Mouse (Mus musculus): Measurements from ENCODE around the gene Lhpp.
A peak's percentile ranks its signal among the peaks of the same experiment; 100 is the strongest.

The Lhpp gene

DNA sequence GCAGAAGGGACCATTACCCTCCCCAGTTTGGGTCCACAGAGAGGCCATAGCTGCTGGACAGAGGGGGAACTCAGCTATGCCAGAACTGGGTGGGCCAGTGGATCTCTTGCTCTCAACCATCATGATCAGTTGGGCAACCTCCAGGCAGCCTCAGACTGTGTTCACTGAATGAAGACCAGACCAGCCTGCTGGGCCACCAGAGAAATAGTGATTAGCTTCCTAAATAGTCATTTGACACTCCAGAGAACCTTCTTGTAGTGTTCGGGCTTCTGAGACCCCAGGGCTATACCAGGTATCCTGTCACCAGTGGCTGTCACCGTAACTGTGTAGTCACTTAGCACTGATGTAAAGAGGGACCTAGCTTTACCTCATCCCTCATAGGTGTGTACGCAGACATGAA, 71.9 kb downstream of the Lhpp start:
- no peak for DNase-seq (ENCODE audit: low spot score)

- no peak for DNase-seq (ENCODE audit: low spot score)
Observed at GRCm38 (mm10) chr7:132682901-132683300, 72.5 kb downstream of the Lhpp start.

GRCm38 (mm10) chr7:132683923-132684322, 73.5 kb downstream of the Lhpp start:
- no peak for DNase-seq (ENCODE audit: low spot score)

DNA sequence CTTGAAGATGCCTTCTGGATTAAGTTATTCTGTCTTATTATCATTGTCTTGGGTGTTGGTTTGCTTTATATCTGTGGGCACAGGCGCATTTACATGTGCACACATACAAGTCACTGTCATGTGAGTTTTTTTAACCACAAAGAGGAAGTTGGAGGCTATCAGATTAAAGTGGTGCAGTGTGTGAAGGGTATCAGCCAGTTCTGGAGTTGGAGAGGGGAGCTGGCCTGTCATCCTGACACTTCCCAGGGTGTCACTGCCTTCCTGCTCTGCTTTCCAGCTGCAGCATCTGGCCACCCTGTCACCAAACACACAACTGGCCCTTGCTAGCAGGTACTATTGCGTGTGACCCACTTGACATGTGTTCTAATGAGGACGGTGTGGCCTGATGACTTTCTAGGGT, 76.1 kb downstream of the Lhpp start:
- no peak for DNase-seq (ENCODE audit: low spot score)

DNA sequence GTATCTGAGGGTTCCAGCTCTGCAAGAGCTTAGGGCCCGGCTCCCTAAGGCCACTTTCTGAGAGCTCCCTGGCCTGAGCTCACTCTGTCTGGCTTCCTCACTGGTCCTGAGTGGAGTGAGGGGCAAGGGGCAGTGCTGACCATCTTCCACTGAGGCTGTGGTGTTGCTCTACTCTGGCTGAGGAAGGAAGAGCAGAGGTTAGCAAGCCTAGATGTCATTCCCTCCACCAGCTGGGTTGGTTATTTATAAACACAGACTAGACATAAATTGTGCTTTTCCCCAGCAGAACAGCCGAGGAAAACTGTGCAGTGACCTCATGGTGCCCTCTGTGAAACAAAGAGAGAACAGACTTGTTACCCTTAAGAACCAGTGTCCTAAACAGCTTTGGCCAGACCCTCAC, 77.5 kb downstream of the Lhpp start:
- DNase-seq (ENCODE audit: low spot score): no peak

GRCm38 (mm10) chr7:132688721-132689120, 78.3 kb downstream of the Lhpp start:
- DNase-seq (ENCODE audit: low spot score): peak; percentile 25

GRCm38 (mm10) chr7:132689722-132690121, 79.3 kb downstream of the Lhpp start:
- no peak for DNase-seq (ENCODE audit: low spot score)

- DNase-seq (ENCODE audit: low spot score): no peak
Observed at GRCm38 (mm10) chr7:132690716-132691472, 80.5 kb downstream of the Lhpp start.

DNA sequence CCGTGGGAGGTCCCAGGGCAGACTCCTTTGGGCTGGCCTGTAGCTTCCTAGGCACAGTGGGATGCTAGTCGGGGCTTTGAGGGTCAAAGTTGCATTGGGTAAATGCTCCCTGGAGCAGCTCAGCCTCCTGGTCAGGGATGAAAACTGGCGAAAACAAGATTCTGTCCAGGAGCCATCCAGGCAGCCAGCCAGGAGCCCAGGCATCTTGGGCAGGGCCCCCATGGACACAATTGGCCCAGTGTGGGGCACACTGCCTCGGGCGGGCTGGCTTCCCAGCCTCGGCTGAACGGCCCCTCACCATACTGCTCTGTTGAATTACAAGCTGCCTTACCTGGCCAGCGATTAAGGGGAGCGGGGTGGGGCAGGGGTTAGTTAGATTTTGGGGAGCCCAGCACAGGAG, 82.3 kb downstream of the Lhpp start:
- DNase-seq (ENCODE audit: low spot score): no peak

DNA sequence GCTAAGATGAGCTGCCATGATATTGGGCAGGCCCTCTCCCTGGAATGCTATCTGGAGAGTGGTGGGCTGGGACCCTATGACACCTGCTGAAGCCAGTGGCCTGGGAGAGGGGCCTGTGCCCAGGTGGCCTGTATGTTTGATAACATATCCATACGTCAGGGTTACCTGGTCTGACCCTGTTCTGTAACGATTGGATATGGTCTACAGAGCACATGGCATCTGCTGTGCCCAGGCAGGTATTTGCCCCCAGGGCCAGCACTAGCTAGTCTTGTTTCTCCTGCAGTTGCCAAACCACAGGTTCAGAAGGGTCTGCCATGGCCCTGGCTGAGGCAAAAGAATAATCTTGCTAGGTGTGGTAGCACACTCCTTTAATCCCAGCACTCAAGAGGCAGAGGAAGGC, 83.1 kb downstream of the Lhpp start:
- no peak for DNase-seq (ENCODE audit: low spot score)

DNA sequence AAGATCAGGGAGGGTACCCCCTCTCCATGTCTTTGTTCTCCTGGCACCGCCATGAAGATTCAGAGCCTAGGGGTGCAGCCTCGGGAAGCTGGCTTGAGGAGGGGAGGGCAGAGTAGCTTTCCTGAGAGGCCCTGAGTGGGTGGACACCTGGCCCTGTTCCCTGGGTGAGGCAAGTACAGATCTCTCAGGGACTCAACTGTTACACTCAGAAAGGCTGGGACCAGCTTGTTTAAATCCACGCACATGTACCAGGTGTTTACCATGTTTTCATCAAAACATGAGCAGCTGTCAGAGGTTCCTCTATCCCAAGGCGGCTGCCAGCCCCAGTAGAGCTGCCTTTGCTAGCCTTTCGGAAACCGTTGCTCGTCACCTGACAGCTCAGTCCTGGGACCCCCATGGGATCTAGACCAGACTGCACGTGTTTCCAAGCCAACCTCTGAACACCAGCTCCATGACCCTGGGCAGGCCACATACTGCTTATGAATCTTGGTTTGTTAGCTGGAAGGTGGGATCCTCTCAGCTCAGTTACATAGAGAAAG, 86.9 kb downstream of the Lhpp start:
- DNase-seq (ENCODE audit: low spot score): no peak

GRCm38 (mm10) chr7:132698737-132699136, 88.3 kb downstream of the Lhpp start:
- DNase-seq (ENCODE audit: low spot score): no peak

DNA sequence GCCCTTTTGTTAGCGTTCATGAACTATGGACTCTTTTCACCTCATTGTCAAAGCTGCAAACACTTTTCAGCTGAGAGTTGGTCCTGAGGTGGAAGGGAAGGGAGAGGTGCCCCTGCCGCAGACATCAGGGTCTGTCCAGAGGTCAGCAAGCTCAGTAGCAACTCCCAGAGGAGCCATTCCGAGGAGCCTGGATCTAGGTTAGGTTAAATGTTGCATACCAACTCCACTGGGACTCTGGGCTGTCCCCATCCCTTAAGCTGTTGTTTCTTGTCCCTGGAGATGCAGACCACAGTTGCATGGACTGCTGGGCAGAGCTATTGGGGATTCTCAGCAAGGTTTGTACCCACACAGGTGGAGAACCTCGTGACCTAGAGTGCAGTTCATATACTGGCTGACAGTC, 88.7 kb downstream of the Lhpp start:
- no peak for DNase-seq (ENCODE audit: low spot score)

- no peak for DNase-seq (ENCODE audit: low spot score)
Observed at GRCm38 (mm10) chr7:132699639-132700038, 89.2 kb downstream of the Lhpp start.

DNA sequence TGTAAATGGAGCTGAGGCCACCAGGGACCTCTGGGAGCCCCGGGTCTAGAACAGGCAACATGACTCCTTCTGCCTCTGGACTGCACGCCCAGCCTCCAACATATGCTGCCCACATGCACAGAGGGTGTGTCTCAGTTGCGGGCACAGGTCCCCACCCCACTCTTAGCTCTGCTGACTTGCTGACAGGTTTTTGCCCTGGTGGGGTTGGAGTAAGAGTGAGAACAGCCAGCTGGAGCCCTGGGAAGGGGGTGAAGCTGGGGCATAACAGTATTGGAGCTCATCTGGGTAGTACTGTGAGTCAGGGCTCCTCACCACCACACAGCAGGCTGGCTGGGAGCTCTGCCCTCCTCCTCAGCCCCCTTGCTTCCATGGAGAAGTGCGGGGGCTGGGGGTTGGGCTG, 89.7 kb downstream of the Lhpp start:
- no peak for DNase-seq (ENCODE audit: low spot score)

GRCm38 (mm10) chr7:132701412-132701811, 91.0 kb downstream of the Lhpp start:
- DNase-seq (ENCODE audit: low spot score): no peak

- DNase-seq (ENCODE audit: low spot score): no peak
Observed at GRCm38 (mm10) chr7:132702024-132702423, 91.6 kb downstream of the Lhpp start.

- no peak for DNase-seq (ENCODE audit: low spot score)
Observed at GRCm38 (mm10) chr7:132702492-132703070, 92.1 kb downstream of the Lhpp start.

DNA sequence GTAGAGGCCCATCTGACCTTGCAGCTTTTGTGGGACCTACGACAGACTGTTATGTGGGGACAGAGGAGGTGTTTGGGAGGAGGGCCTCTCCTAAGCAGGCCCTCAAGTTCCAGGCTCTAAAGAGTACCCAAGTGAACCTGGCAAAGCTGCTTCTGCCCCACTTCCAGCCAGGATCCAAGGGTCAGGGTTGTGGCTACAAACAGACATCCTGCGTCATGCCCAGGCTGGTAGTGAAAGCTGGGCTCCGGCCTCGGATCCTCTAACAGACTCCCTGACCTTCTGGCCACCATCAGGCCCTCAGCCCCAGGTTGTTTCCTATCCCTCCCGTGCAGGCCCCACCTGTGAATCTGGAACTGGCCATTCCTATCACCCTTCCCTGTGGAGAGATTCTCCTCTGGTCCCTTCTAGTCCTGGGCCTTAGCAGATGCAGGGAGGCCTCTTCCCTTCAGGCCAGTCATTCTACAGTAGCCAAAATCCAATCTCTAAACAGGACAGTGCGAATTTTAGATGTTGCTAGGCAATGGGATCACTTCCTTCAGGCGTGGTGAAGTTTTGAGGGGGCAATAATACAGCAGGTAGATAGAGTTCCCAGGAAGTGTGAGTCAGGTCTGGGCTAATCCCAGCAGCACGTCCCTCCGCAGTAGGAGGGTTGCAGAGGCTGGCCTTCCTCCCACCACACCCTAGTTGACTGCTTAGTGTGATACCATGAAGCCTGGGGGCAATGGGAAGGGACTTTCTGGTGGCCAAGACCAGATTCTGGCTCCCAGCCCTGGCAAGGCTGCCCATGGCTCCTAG, 93.3 kb downstream of the Lhpp start:
- DNase-seq (ENCODE audit: low spot score): no peak

DNA sequence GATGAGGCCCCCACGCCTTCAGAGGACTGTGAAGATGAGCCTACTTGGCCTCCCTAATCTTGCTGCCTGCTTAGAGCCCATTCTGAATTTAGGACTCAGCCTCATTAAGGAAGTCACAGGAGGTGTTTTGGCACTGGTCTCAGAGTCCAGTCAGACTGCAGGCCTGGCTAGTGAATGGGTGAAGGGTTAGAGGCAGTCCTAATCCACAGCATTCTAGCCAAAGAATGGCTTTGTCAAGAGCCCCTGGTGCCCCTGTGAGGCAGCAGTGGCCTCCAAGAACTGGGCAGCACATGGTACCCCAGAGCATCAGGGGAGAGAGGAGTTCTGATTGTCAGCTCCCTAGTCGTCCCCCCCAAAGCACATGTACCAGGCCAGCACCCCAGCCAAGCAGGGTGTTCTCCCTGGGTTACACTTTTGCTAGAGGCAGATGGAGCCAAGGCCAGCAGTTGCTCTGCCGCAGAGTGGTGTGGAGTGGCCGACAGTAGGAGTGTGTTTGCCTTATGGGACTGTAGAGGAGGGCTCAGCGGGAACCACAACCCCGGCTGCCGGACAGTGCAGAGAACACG, 94.0 kb downstream of the Lhpp start:
- no peak for DNase-seq (ENCODE audit: low spot score)

DNA sequence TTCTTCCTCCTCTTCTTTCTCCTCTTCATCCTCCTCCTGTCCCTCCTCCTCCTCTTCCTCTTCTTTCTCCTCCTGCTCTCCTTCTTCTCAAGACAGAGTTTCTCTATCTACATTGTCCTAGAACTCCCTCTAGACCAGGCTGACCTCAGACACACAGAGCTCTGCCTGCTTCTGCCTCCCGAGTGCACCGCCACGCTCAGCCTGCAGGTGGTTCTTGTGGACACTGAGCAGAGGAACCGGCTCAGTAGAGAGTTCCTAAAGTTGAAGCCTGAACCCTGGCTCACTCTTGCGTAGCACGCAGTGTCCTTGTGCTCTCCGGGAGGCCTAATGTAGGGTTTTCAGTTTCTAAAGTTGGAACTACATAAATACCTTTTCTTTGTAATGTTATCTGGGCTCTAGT, 94.7 kb downstream of the Lhpp start:
- no peak for DNase-seq (ENCODE audit: low spot score)

DNA sequence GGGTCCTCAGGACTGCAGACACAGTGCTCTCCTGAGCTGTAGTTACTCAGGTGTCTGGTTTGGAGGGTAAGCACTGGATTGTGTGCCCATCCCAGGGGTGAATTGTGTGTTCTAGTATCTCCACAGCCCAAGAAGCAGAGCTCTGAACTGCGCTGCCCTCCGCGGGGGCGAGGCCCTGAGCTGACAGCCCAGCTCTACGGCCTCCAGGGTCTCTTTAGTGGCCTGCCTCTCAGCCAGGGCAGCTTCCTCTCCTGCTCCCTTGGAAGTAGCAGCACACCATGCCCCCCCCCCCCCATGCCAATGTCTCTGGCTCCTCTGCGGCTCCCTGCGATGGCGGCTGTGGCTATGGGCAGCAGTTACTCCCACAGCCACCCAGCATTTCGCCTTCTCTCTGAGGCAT, 101.1 kb downstream of the Lhpp start:
- DNase-seq (ENCODE audit: low spot score): no peak

All from embryo, embryonic 10.5 days (tissue).